8 mouse cellular contexts compared by ENCODE assay signal in the genomic region with DNA sequence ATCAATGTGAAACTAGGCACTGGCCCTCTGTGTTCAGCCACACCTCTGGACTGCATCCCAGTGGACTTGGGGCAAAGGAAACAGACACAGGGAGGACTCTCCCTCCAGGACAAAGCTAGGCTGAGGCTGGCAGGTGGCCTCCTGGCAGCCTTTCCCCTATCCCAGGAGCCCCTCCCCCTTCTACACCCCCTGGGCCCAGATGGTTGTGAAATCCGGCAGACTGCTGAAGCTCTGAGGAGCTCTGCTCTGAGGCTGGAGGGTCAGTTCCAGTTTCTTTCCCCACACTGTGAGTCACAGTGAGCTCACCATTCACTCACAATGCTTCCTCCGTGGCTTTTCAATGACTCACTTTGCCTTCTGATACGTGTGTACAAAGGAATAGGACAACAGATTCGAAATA. TPM values are rescaled to one million over a fixed set of nuclear protein-coding genes. Genes with fewer than 3 reads are reported as not detected.
DNase-seq lines count a peak whose midpoint lies in the region; ATAC-seq and TF ChIP-seq lines count a peak whose summit lies in the region.

No protein-coding gene starts in this region.

- 0 out of 2 replicates have a peak overlapping the region, but pooled peaks have one; percentile 16 for H3K4me2 ChIP-seq in hindbrain, postnatal 0 days (ENCODE audit: low read depth, low read length)
- H3K4me2 ChIP-seq in limb, embryonic 15.5 days: no peak overlapping the region
- H3K4me2 ChIP-seq in neural tube, embryonic 13.5 days: no peak overlapping the region

- H3K9ac ChIP-seq in hindbrain, postnatal 0 days (replicated peaks; ENCODE audit: low read length): no peak overlapping the region
- H3K9ac ChIP-seq in limb, embryonic 15.5 days: no peak overlapping the region; the same call in 1 of the 2 replicates
- H3K9ac ChIP-seq in neural tube, embryonic 13.5 days: peak overlapping the region; percentile 22; the same call in 1 of the 2 replicates

- TF ChIP-seq CTCF in hindbrain, postnatal 0 days (IDR thresholded peaks at IDR 0.05; ENCODE audit: low read depth): no peak

- DNase-seq in cerebellum, postnatal 25 days: peak; percentile 19 to 32
- no peak for DNase-seq in cerebellum, adult 11-12 months
- DNase-seq in adrenal gland, adult 8-10 months: peak; percentile 77
- DNase-seq in gastrocnemius, adult 8-10 months (ENCODE audit: low spot score in 2 of 2): peak; percentile 55 to 75
- DNase-seq in hindbrain, postnatal 0 days (ENCODE audit: low spot score): peak; percentile 77

- no peaks in the 10 kb centered on the region for H3K9me3 ChIP-seq in hindbrain, postnatal 0 days (ENCODE audit: low read length)
- no peaks in the 10 kb centered on the region for H3K9me3 ChIP-seq in limb, embryonic 15.5 days
- H3K9me3 ChIP-seq in neural tube, embryonic 13.5 days: no peaks in the 10 kb centered on the region

- WGBS in hindbrain, postnatal 0 days: 15% methylated on average over 4 of the region's 4 CpGs
- whole genome bisulfite sequencing in limb, embryonic 15.5 days: 19% methylated on average over 4 of the region's 4 CpGs
- WGBS in neural tube, embryonic 13.5 days: 21% methylated on average over 4 of the region's 4 CpGs

- no peaks in the 10 kb centered on the region for H3K36me3 ChIP-seq in hindbrain, postnatal 0 days (ENCODE audit: insufficient read depth, low read length)
- H3K36me3 ChIP-seq in limb, embryonic 15.5 days: no peaks in the 10 kb centered on the region
- H3K36me3 ChIP-seq in neural tube, embryonic 13.5 days: no peaks in the 10 kb centered on the region

- no peaks in the 10 kb centered on the region for H3K4me1 ChIP-seq in hindbrain, postnatal 0 days (ENCODE audit: insufficient read depth, low read length)
- H3K4me1 ChIP-seq in limb, embryonic 15.5 days: peaks cover 11% of the 10 kb centered on the region
- peaks cover 31% of the 10 kb centered on the region for H3K4me1 ChIP-seq in neural tube, embryonic 13.5 days (replicated peaks)

- no peaks in the 10 kb centered on the region for H3K27me3 ChIP-seq in hindbrain, postnatal 0 days (ENCODE audit: insufficient read depth, low read length)
- no peaks in the 10 kb centered on the region for H3K27me3 ChIP-seq in limb, embryonic 15.5 days
- H3K27me3 ChIP-seq in neural tube, embryonic 13.5 days: no peaks in the 10 kb centered on the region

- H3K4me3 ChIP-seq in hindbrain, postnatal 0 days (ENCODE audit: low read length): no peak overlapping the region
- no peak overlapping the region for H3K4me3 ChIP-seq in limb, embryonic 15.5 days
- no peak overlapping the region for H3K4me3 ChIP-seq in neural tube, embryonic 13.5 days

- no peak overlapping the region for H3K27ac ChIP-seq in hindbrain, postnatal 0 days
- peak overlapping the region; percentile 30; the same call in 1 of the 2 replicates for H3K27ac ChIP-seq in limb, embryonic 15.5 days
- H3K27ac ChIP-seq in neural tube, embryonic 13.5 days (replicated peaks): peak overlapping the region; percentile 49

- ATAC-seq in hindbrain, postnatal 0 days: peak; percentile 66
- 0 out of 2 replicates have a peak, but pooled peaks have one; percentile 46 for ATAC-seq in limb, embryonic 15.5 days (ENCODE audit: insufficient number of reproducible peaks, low FRiP score, low TSS enrichment, low read depth)
- peak; percentile 63 for ATAC-seq in neural tube, embryonic 13.5 days (ENCODE audit: low read depth)
- ATAC-seq in inflammation-experienced regulatory T-cells, adult 6 months: no peak

RNA-seq across cellular contexts. Expression of a gene that starts 29.9 kb away (rescaled TPM):
- total RNA-seq in adrenal gland, adult 8-10 months (2022): 10 to 100 TPM in 2 of 4 experiments, 1 to 10 TPM in 2; 5.6 to 11.6 (median 10.1) TPM
- total RNA-seq in gastrocnemius, adult 8-10 months (2022): 1 to 10 TPM; 2.8 to 3.8 (median 3.3) TPM
- 1.9 and 2.8 TPM in 2 replicates for total RNA-seq in hindbrain, postnatal 0 days (2014; rRNA removed)
- polyA plus RNA-seq in hindbrain, postnatal 0 days (2015; fragmentation: Nextera tagmentation; extraction: Ambion mirVana): 0.98 and 1.1 TPM in 2 replicates
- 2.7 and 3.9 TPM in 2 replicates for polyA plus RNA-seq in limb, embryonic 15.5 days (2015; fragmentation: Nextera tagmentation; extraction: Ambion mirVana)
- 1.9 and 2.5 TPM in 2 replicates for polyA plus RNA-seq in neural tube, embryonic 13.5 days (2015; fragmentation: Nextera tagmentation; extraction: Ambion mirVana)
- 10 to 100 TPM in 1 of 3 experiments, 1 to 10 TPM in 2; 3.3 to 10.1 (median 9.1) TPM for polyA plus RNA-seq in inflammation-experienced regulatory T-cells, adult 6 months (2017; shearing (Covaris generic))

RNA-seq across cellular contexts. Expression of a gene that starts 51.9 kb away (rescaled TPM):
- 10 to 100 TPM in 2 of 4 experiments, 1 to 10 TPM in 2; 6.7 to 13.4 (median 10.1) TPM for total RNA-seq in adrenal gland, adult 8-10 months (2022)
- 10 to 100 TPM in 1 of 4 experiments, 1 to 10 TPM in 3; 1.6 to 11.5 (median 2.8) TPM for total RNA-seq in gastrocnemius, adult 8-10 months (2022)
- 0.68 and 1.8 TPM in 2 replicates for total RNA-seq in hindbrain, postnatal 0 days (2014; rRNA removed)
- 2.1 and 2.4 TPM in 2 replicates for polyA plus RNA-seq in hindbrain, postnatal 0 days (2015; fragmentation: Nextera tagmentation; extraction: Ambion mirVana)
- polyA plus RNA-seq in limb, embryonic 15.5 days (2015; fragmentation: Nextera tagmentation; extraction: Ambion mirVana): 2.9 and 3.0 TPM in 2 replicates
- 0.68 and 0.96 TPM in 2 replicates for polyA plus RNA-seq in neural tube, embryonic 13.5 days (2015; fragmentation: Nextera tagmentation; extraction: Ambion mirVana)
- polyA plus RNA-seq in inflammation-experienced regulatory T-cells, adult 6 months (2017; shearing (Covaris generic)): 10 to 100 TPM in 2 of 3 experiments, 1 to 10 TPM in 1; 4.6 to 23.5 (median 19.0) TPM
